8 mouse cellular contexts compared by ENCODE assay signal in genomic region chr12:82168820-82169533, GRCm38 (mm10). TPM values are rescaled to one million over a fixed set of nuclear protein-coding genes. Genes with fewer than 3 reads are reported as not detected.
DNase-seq lines count a peak whose midpoint lies in the region; ATAC-seq lines count a peak whose summit lies in the region.

Sipa1l1 (plus strand) TSS chr12:82169320.

- ATAC-seq in inflammation-experienced regulatory T-cells, adult 6 months: peak; percentile 75
- peak; percentile 89 for ATAC-seq in megakaryocyte-erythroid progenitor cell, adult 5-6 weeks (replicated peaks; ENCODE audit: low FRiP score, low TSS enrichment, poor library complexity, severe bottlenecking)

- DNase-seq in adipocyte (ENCODE audit: low spot score): peak; percentile 95
- peak; percentile 98 for DNase-seq in embryo, embryonic 10 days (ENCODE audit: low spot score)
- peak; percentile 95 for DNase-seq in gastrocnemius, postnatal 14 days
- DNase-seq in left cerebral cortex, postnatal 10 days (ENCODE audit: extremely low spot score in 1 of 2, low spot score in 2 of 2): peak; percentile 96 to 98
- DNase-seq in right cerebral cortex, postnatal 25 days: peak; percentile 96
- peak; percentile 92 to 97 for DNase-seq in urinary bladder, postnatal 4 days (ENCODE audit: low spot score in 2 of 2)

- intact Hi-C loops in gastrocnemius, postnatal 14 days (cut with DNase I; ENCODE audit: low total_unique reads): no loop called here
- intact Hi-C loops in left cerebral cortex, postnatal 10 days (cut with DNase I): loop anchor here (5.0 kb wide), 1 partner anchor 62 kb away; no protein-coding TSS in a partner anchor

RNA-seq across cellular contexts. Expression of gene Sipa1l1, which starts in this region (rescaled TPM):
- total RNA-seq in gastrocnemius, postnatal 14 days (2021): 10 to 100 TPM; 12.5 to 12.7 TPM
- 10 to 100 TPM; 24.7 to 30.0 (median 28.7) TPM for polyA plus RNA-seq in inflammation-experienced regulatory T-cells, adult 6 months (2017; shearing (Covaris generic))
- 100 to 1,000 TPM; 129 to 135 TPM for total RNA-seq in left cerebral cortex, postnatal 10 days (2021)
- total RNA-seq in megakaryocyte-erythroid progenitor cell, adult 5-6 weeks (2014; fragmentation: Nextera tagmentation): 47.1 and 51.3 TPM in 2 replicates
- total RNA-seq in megakaryocyte-erythroid progenitor cell, adult 5-6 weeks (2017): 26.9 and 49.6 TPM in 2 replicates

Comparison
In these comparisons a context has a peak if more than half of its experiments do, and no peak if none do; other contexts are left out.
1. Peak in every context shown above with its lines: DNase-seq and ATAC-seq.